23 mouse cellular contexts compared by ENCODE assay signal in the genomic region with DNA sequence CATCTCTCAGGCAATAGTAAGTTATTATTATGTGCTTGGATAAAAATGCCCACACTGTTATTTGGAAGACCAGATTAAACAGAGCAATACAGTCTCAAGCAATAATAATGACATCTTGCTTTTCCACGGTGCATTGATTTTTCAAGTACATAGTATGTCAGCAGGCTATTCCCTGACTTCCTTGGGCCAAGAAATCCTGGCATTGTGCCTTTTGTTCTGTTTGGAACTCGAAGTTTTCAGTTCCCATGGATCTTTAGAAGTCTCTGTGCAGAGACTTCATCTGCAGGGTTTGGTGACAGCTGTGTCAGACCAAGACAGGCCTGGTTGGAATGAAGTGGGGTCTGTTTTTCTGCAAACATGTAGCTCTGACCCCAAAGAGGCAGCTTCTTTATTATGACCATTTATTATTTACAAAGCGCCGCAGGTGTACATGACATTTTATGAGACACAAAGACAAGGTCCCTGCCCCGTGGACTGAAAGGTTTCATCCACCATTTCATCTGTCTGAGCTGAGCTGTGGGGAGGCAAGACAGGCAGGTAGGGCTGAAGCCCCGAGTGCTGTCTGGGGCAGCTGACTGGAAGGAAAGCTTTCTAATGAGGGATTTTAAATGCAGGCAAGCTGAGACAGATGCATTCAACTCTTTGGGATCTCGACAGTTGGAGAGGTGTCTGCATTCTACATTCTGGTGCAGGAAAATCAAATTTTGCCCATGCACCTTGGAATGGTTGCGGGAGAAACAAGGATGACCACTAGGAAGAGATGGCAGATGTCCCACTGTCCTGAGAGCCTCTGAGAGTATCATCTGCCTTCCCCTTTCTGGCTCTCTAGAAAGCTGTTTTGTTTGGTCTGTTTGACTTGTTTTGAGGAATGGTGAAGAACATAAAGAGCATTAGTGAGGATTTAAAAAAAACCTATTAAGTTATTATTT. TPM values are rescaled to one million over a fixed set of nuclear protein-coding genes. Genes with fewer than 3 reads are reported as not detected.
DNase-seq lines count a peak whose midpoint lies in the region; ATAC-seq lines count a peak whose summit lies in the region.
"Had no signal": no experiment of that assay in that cellular context is flagged by ENCODE, and none has a peak within 500 bp of the region (broad histone marks: within the 10 kb centered on the region; RNA-seq: fewer than 3 reads in every experiment).

No protein-coding gene starts in this region.

- H3K27ac ChIP-seq in hindbrain, embryonic 14.5 days, result 0 out of 2 replicates have a peak overlapping the region, but pooled peaks have one; percentile 23
- H3K27ac ChIP-seq in hindbrain, embryonic 11.5 days (ENCODE audit: low read depth, low read length), result no peak overlapping the region
- no peak overlapping the region for H3K27ac ChIP-seq in midbrain, embryonic 14.5 days (replicated peaks; ENCODE audit: low read depth, low read length)
- H3K27ac ChIP-seq in midbrain, embryonic 15.5 days, result no peak overlapping the region
- H3K27ac ChIP-seq: hindbrain, embryonic 10.5 days; layer of hippocampus, adult 2 months; limb, embryonic 13.5 days; liver, embryonic 12.5 days had no signal

- no peak overlapping the region for H3K4me3 ChIP-seq in hindbrain, embryonic 14.5 days (replicated peaks; ENCODE audit: low read length)
- H3K4me3 ChIP-seq in hindbrain, embryonic 11.5 days (ENCODE audit: low read depth, low read length), result no peak overlapping the region
- no peak overlapping the region for H3K4me3 ChIP-seq in midbrain, embryonic 14.5 days (replicated peaks; ENCODE audit: low read depth, low read length)
- no peak overlapping the region for H3K4me3 ChIP-seq in midbrain, embryonic 15.5 days
- H3K4me3 ChIP-seq: hindbrain, embryonic 10.5 days; layer of hippocampus, adult 2 months; limb, embryonic 13.5 days; liver, embryonic 12.5 days had no signal

- H3K9me3 ChIP-seq in hindbrain, embryonic 14.5 days (ENCODE audit: control insufficient read depth, low read length), result no peaks in the 10 kb centered on the region
- H3K9me3 ChIP-seq in hindbrain, embryonic 11.5 days (ENCODE audit: control insufficient read depth, low read length), result no peaks in the 10 kb centered on the region
- H3K9me3 ChIP-seq in midbrain, embryonic 14.5 days (ENCODE audit: control insufficient read depth, low read length), result no peaks in the 10 kb centered on the region
- H3K9me3 ChIP-seq in midbrain, embryonic 15.5 days, result no peaks in the 10 kb centered on the region
- H3K9me3 ChIP-seq: hindbrain, embryonic 10.5 days; limb, embryonic 13.5 days; liver, embryonic 12.5 days had no signal

- no peak; the same call in 1 of the 2 replicates for ATAC-seq in hindbrain, embryonic 14.5 days (ENCODE audit: low FRiP score)
- no peak for ATAC-seq in hindbrain, embryonic 11.5 days (ENCODE audit: low FRiP score)
- ATAC-seq in midbrain, embryonic 14.5 days (ENCODE audit: low FRiP score, low TSS enrichment), result no peak
- no peak for ATAC-seq in midbrain, embryonic 15.5 days (replicated peaks)
- ATAC-seq: intestine, embryonic 16.5 days; liver, embryonic 12.5 days had no signal

- H3K4me2 ChIP-seq in hindbrain, embryonic 14.5 days (replicated peaks), result no peak overlapping the region
- H3K4me2 ChIP-seq in hindbrain, embryonic 11.5 days (replicated peaks; ENCODE audit: low read depth, low read length), result no peak overlapping the region
- no peak overlapping the region for H3K4me2 ChIP-seq in midbrain, embryonic 14.5 days (ENCODE audit: low read length)
- no peak overlapping the region for H3K4me2 ChIP-seq in midbrain, embryonic 15.5 days
- H3K4me2 ChIP-seq: heart, embryonic 11.5 days; limb, embryonic 13.5 days; liver, embryonic 12.5 days had no signal

- DNase-seq in cerebellum, adult 18-20 months, result peak; percentile 56 to 65
- DNase-seq in cerebellum, postnatal 4 days (ENCODE audit: low spot score in 2 of 2), result no peak
- no peak for DNase-seq in hindbrain, embryonic 14.5 days (ENCODE audit: low spot score)
- no peak for DNase-seq in hindbrain, embryonic 11.5 days (ENCODE audit: low spot score)
- peak; percentile 20 for DNase-seq in midbrain, embryonic 14.5 days
- DNase-seq in cerebellum, postnatal 10 days, result peak; percentile 84 to 86
- no peak for DNase-seq in layer of hippocampus, adult 11-12 months (ENCODE audit: low spot score)
- DNase-seq: adrenal gland, postnatal 10 days; gastrocnemius, postnatal 10 days; kidney, adult 9 months; kidney, postnatal 14 days; layer of hippocampus, postnatal 36 days; lung, adult 18-20 months; thymus, adult 2 months; thymus, postnatal 4 days had no signal

- H3K4me1 ChIP-seq in hindbrain, embryonic 14.5 days (replicated peaks; ENCODE audit: control insufficient read depth, insufficient read depth, low read length), result peaks cover 4% of the 10 kb centered on the region; the same call in 1 of the 2 replicates
- H3K4me1 ChIP-seq in hindbrain, embryonic 11.5 days (replicated peaks; ENCODE audit: control insufficient read depth, insufficient read depth, low read length), result no peaks in the 10 kb centered on the region
- 0 out of 2 replicates have a peak, but pooled peaks cover 4% of the 10 kb centered on the region for H3K4me1 ChIP-seq in midbrain, embryonic 14.5 days (ENCODE audit: control insufficient read depth, insufficient read depth, low read length)
- H3K4me1 ChIP-seq in midbrain, embryonic 15.5 days, result no peaks in the 10 kb centered on the region
- H3K4me1 ChIP-seq: hindbrain, embryonic 10.5 days; limb, embryonic 13.5 days; liver, embryonic 12.5 days had no signal

- H3K27me3 ChIP-seq in hindbrain, embryonic 14.5 days (ENCODE audit: control insufficient read depth, insufficient read depth, low read length), result no peaks in the 10 kb centered on the region
- no peaks in the 10 kb centered on the region for H3K27me3 ChIP-seq in hindbrain, embryonic 11.5 days (ENCODE audit: control insufficient read depth, insufficient read depth, low read length)
- no peaks in the 10 kb centered on the region for H3K27me3 ChIP-seq in midbrain, embryonic 14.5 days (ENCODE audit: control insufficient read depth, insufficient read depth, low read length)
- H3K27me3 ChIP-seq in midbrain, embryonic 15.5 days (replicated peaks), result no peaks in the 10 kb centered on the region
- H3K27me3 ChIP-seq: limb, embryonic 13.5 days; liver, embryonic 12.5 days had no signal

- no peaks in the 10 kb centered on the region for H3K36me3 ChIP-seq in hindbrain, embryonic 14.5 days (replicated peaks; ENCODE audit: control insufficient read depth, insufficient read depth)
- no peaks in the 10 kb centered on the region for H3K36me3 ChIP-seq in hindbrain, embryonic 11.5 days (ENCODE audit: control insufficient read depth, insufficient read depth, low read length)
- H3K36me3 ChIP-seq in midbrain, embryonic 14.5 days (ENCODE audit: control insufficient read depth, insufficient read depth, low read length), result no peaks in the 10 kb centered on the region
- H3K36me3 ChIP-seq in midbrain, embryonic 15.5 days (replicated peaks), result no peaks in the 10 kb centered on the region
- H3K36me3 ChIP-seq: hindbrain, embryonic 10.5 days; limb, embryonic 13.5 days; liver, embryonic 12.5 days had no signal

- no peak overlapping the region for H3K9ac ChIP-seq in hindbrain, embryonic 14.5 days
- no peak overlapping the region for H3K9ac ChIP-seq in hindbrain, embryonic 11.5 days (ENCODE audit: low read depth, low read length)
- no peak overlapping the region for H3K9ac ChIP-seq in midbrain, embryonic 14.5 days (replicated peaks; ENCODE audit: low read length)
- H3K9ac ChIP-seq in midbrain, embryonic 15.5 days, result no peak overlapping the region
- H3K9ac ChIP-seq: limb, embryonic 13.5 days; liver, embryonic 12.5 days had no signal

- whole genome bisulfite sequencing in hindbrain, embryonic 14.5 days, result 64% methylated on average over 8 of the region's 8 CpGs
- WGBS in hindbrain, embryonic 11.5 days, result 73% methylated on average over 8 of the region's 8 CpGs
- 57% methylated on average over 8 of the region's 8 CpGs for WGBS in midbrain, embryonic 14.5 days
- WGBS in midbrain, embryonic 15.5 days, result 53% methylated on average over 8 of the region's 8 CpGs

RNA-seq across cellular contexts. Expression of a gene that starts 57.4 kb away (rescaled TPM):
- 14.9 and 16.2 TPM in 2 replicates for polyA plus RNA-seq in hindbrain, embryonic 14.5 days (2014; fragmentation: Nextera tagmentation; extraction: Ambion mirVana)
- 2.7 and 3.1 TPM in 2 replicates for polyA plus RNA-seq in hindbrain, embryonic 11.5 days (2014; fragmentation: Nextera tagmentation; extraction: Ambion mirVana)
- polyA plus RNA-seq in midbrain, embryonic 14.5 days (2014; fragmentation: Nextera tagmentation; extraction: Ambion mirVana), result 21.1 and 22.8 TPM in 2 replicates
- 17.1 and 17.4 TPM in 2 replicates for polyA plus RNA-seq in midbrain, embryonic 15.5 days (2015; fragmentation: Nextera tagmentation; extraction: Ambion mirVana)
- polyA plus RNA-seq: heart, postnatal 0 days had no signal

Comparison
In these comparisons a context has a peak if more than half of its experiments do, and no peak if none do; other contexts are left out.
1. DNase-seq: peak in cerebellum, adult 18-20 months (2 of 2), midbrain, embryonic 14.5 days (single experiment) and cerebellum, postnatal 10 days (2 of 2); none in cerebellum, postnatal 4 days (0 of 2), hindbrain, embryonic 14.5 days (single experiment), hindbrain, embryonic 11.5 days (single experiment) and layer of hippocampus, adult 11-12 months (single experiment).